Mouse (Mus musculus) limb, embryonic 14.5 days (tissue): ENCODE data around the gene Ednrb. TPM values are rescaled to one million over a fixed set of nuclear protein-coding genes. Genes with fewer than 3 reads are reported as not detected.
A peak's percentile ranks its signal among the peaks of the same experiment; 100 is the strongest.

ENCODE experiments used
- ATAC-seq: fragments of 200-750 bp; cut with Nextera tagmentation; 2 replicates; pipeline ENCODE4 v1.8.0; 2017; ENCODE audit warnings: low read depth, moderate number of reproducible peaks, moderate TSS enrichment; ENCODE audit not compliant: low FRiP score
- DNase-seq: peaks from one replicate; pipeline ENCODE4 v3.0.0-alpha.2; 2015; ENCODE audit warnings: low spot score
- H3K27ac ChIP-seq: fragments of 300-500 bp; sonication (generic); replicated peaks from 2 replicates; pipeline ENCODE4 v1.5.1; 2014; ENCODE audit warnings: low read depth, mild to moderate bottlenecking, low read length, moderate library complexity, mixed read lengths
- H3K27me3 ChIP-seq: fragments of 300-500 bp; sonication (generic); 2 replicates; pipeline ENCODE4 v1.6.1; 2014; ENCODE audit warnings: low read length, mixed read lengths; ENCODE audit not compliant: control insufficient read depth, insufficient read depth
- H3K36me3 ChIP-seq: fragments of 300-500 bp; sonication (generic); 2 replicates; pipeline ENCODE4 v1.6.1; 2014; ENCODE audit warnings: mild to moderate bottlenecking, low read length, moderate library complexity, mixed read lengths; ENCODE audit not compliant: control insufficient read depth, insufficient read depth
- H3K4me1 ChIP-seq: fragments of 300-500 bp; sonication (generic); 2 replicates; pipeline ENCODE4 v1.6.1; 2014; ENCODE audit warnings: antibody characterized with exemption, low read length, mixed read lengths; ENCODE audit not compliant: control insufficient read depth, insufficient read depth
- H3K4me2 ChIP-seq: fragments of 300-500 bp; sonication (generic); replicated peaks from 2 replicates; pipeline ENCODE4 v1.6.1; 2014; ENCODE audit warnings: low read depth, mild to moderate bottlenecking, low read length, moderate library complexity; ENCODE audit not compliant: severe bottlenecking
- H3K4me3 ChIP-seq: fragments of 300-500 bp; sonication (generic); replicated peaks from 2 replicates; pipeline ENCODE4 v1.5.1; 2014; ENCODE audit warnings: low read length
- H3K9ac ChIP-seq: fragments of 300-500 bp; sonication (generic); 2 replicates; pipeline ENCODE4 v1.6.1; 2014; ENCODE audit warnings: mild to moderate bottlenecking, low read depth, low read length, moderate library complexity; ENCODE audit not compliant: severe bottlenecking
- H3K9me3 ChIP-seq: fragments of 300-500 bp; sonication (generic); 2 replicates; pipeline ENCODE4 v1.6.1; 2016; ENCODE audit warnings: low read length; ENCODE audit not compliant: control insufficient read depth
- POLR2A ChIP-seq: fragments of 200-500 bp; IDR thresholded peaks from 2 replicates; pipeline ENCODE4 v1.8.0; 2012; ENCODE audit warnings: inconsistent platforms, mild to moderate bottlenecking, moderate library complexity, borderline replicate concordance; ENCODE audit not compliant: insufficient read depth, insufficient read length; ENCODE audit errors: extremely low read depth
- WGBS: fragments of 180-500 bp; shearing (Covaris S2); extraction: QIAGEN DNeasy Blood & Tissue Kit; methylation state at CpG from one replicate; pipeline ENCODE4 v1.1.7; 2014; 5-methylcytosine and 5-hydroxymethylcytosine counted together
- polyA plus RNA-seq, 2 experiments: library from polyadenylated mRNA; depleted of rRNA in 1 of 2; stranded (reverse) in 1 of 2; unstranded in 1 of 2; fragments of >200 nt; fragmentation: Nextera tagmentation in 1 of 2; extraction: Ambion mirVana in 1 of 2; gene quantifications; 2 replicates each; pipeline versions ENCODE4 v1.2.1 to v1.2.3; 2012 to 2014

The Ednrb gene
- polyA plus RNA-seq, 2 experiments = 10.1 to 26.7 TPM

DNA sequence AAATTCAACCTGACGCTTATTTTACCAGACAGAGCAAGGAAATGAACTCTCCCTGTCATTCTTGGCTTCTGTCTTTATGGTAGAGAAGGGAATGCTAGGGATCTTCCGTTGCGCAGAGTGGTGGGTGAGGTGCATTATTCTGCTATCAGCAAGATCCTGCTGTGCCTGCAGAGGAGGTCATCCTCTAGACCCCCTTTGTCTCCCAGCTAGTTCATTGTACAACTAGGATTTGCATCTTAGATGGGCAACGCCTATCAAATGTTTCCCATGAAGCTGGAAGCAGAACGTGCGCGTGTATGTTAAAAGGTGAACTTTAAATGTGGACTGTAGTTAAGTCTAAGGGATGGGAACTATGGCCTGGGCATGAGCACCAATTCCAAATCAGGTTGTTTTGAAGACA, 742 bp upstream of the Ednrb start:
- H3K9ac ChIP-seq = no peak overlapping the region
- H3K36me3 ChIP-seq = no peaks in the 10 kb centered on the region
- 85% methylated on average over 7 of the region's 7 CpGs for WGBS
- no peak for ATAC-seq
- peaks cover 11% of the 10 kb centered on the region; the same call in 1 of the 2 replicates for H3K27me3 ChIP-seq
- no peak overlapping the region for H3K27ac ChIP-seq
- H3K4me1 ChIP-seq = peaks cover 6% of the 10 kb centered on the region
- H3K9me3 ChIP-seq = no peaks in the 10 kb centered on the region
- DNase-seq = no peak
- no peak for TF ChIP-seq POLR2A
- no peak overlapping the region for H3K4me2 ChIP-seq
- no peak overlapping the region for H3K4me3 ChIP-seq

DNA sequence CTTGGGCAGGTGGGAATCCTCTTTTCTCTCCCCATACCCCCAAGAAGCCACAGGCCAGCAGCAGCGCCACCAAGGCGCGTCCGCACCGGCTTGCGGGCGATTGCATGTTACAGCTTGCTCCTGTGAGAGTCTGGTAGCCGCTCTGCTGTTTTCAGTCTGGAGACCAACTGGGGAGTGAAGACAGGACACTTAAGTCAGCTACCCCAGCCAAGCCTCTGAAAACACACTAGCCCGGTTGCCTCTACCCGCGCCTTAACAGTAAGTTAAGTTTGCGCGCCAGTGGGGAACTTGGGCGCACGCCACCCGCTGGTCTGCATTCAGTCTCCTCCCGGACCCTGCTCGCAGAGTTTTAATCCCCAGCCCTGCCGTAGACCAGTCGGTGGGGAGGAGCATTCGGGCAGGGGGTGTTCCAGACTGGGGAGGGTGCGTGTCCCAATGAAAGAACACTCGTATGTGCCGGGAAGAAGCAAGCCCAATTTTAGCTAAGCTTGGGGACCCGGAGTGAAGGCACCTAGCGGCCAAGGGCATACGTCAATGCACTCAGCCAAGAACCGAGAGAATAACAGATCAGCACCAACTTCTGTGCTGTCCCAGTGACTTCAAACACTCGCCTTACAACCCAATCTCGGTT, 716 bp downstream of the Ednrb start:
- peaks cover 11% of the 10 kb centered on the region; the same call in 1 of the 2 replicates for H3K27me3 ChIP-seq
- no peaks in the 10 kb centered on the region for H3K36me3 ChIP-seq
- peak overlapping the region; percentile 93 for H3K4me2 ChIP-seq
- no peak overlapping the region for H3K27ac ChIP-seq
- peaks cover 6% of the 10 kb centered on the region for H3K4me1 ChIP-seq
- no peak for TF ChIP-seq POLR2A
- WGBS = under 1% methylated on average over 30 of the region's 30 CpGs
- DNase-seq (peak; percentile 57), ATAC-seq (peak; percentile 70)
- H3K9ac ChIP-seq = peak overlapping the region; percentile 49
- H3K9me3 ChIP-seq = no peaks in the 10 kb centered on the region
- H3K4me3 ChIP-seq = peak overlapping the region; percentile 48

DNA sequence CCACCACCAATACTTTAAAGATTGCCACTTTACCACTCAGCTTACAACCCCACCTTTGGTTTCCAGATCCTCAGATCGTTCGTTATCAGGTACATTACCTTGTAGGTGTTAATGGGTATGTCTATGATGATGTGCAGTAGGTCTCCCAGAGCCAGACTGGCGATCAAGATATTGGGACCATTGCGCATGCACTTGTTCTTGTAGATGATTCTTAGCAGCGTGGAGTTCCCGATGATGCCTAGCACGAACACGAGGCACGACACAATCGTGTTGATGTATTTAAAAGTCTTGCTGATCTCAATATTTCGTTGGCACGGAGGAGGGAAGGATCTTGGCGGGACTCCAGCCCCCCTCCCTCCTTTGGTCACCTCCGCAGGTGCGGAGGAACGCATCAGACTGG, 1.3 kb downstream of the Ednrb start:
- Histone ChIP-seq H3K36me3 (no peaks in the 10 kb centered on the region), H3K9me3 (no peaks in the 10 kb centered on the region), H3K27me3 (peaks cover 11% of the 10 kb centered on the region; the same call in 1 of the 2 replicates), H3K4me1 (peaks cover 6% of the 10 kb centered on the region), H3K4me3 (peak overlapping the region; percentile 48), H3K9ac (no peak overlapping the region), H3K4me2 (peak overlapping the region; percentile 93), H3K27ac (no peak overlapping the region)
- no peak for TF ChIP-seq POLR2A
- WGBS = 13% methylated on average over 16 of the region's 16 CpGs
- DNase-seq (no peak), ATAC-seq (no peak)

DNA sequence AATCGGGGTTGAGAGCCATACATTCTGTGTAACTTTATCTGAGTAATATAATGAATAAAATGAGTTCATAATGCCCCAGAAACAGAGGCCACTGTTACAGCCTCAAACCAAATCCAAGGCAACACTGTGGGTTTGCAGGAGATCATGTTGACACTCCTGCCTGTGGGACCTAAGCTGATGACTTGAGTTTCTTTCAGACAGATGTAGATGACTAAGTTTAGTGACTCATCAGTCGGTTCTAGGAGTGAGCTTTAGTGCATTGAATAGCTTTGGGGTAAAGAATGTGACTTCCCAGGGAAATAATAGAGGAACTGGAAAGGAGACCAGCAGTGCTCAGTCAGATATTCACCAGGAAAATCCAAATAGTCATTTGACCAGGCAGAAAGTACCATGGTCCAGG, 3.8 kb downstream of the Ednrb start:
- no peaks in the 10 kb centered on the region for H3K36me3 ChIP-seq
- no peak for TF ChIP-seq POLR2A
- peaks cover 6% of the 10 kb centered on the region for H3K4me1 ChIP-seq
- no peak for DNase-seq
- H3K27me3 ChIP-seq = peaks cover 11% of the 10 kb centered on the region; the same call in 1 of the 2 replicates
- 83% methylated on average over 2 of the region's 2 CpGs for WGBS
- no peak overlapping the region for H3K9ac ChIP-seq
- no peak overlapping the region for H3K27ac ChIP-seq
- H3K4me3 ChIP-seq = no peak overlapping the region
- no peak for ATAC-seq
- H3K4me2 ChIP-seq = no peak overlapping the region
- no peaks in the 10 kb centered on the region for H3K9me3 ChIP-seq

GRCm38 (mm10) chr14:103838887-103839286, 5.3 kb downstream of the Ednrb start:
- 82% methylated on average over 5 of the region's 5 CpGs for WGBS
- Histone ChIP-seq H3K27me3 (no peaks in the 10 kb centered on the region), H3K36me3 (no peaks in the 10 kb centered on the region), H3K9ac (no peak overlapping the region), H3K4me3 (no peak overlapping the region), H3K9me3 (no peaks in the 10 kb centered on the region), H3K4me1 (no peaks in the 10 kb centered on the region; the same call in 1 of the 2 replicates), H3K4me2 (no peak overlapping the region), H3K27ac (no peak overlapping the region)
- no peak for DNase-seq
- no peak for ATAC-seq
- no peak for TF ChIP-seq POLR2A
